Mouse (Mus musculus) MEL (cell line): Measurements from ENCODE around the gene Slc29a4. TPM values are rescaled to one million over a fixed set of nuclear protein-coding genes. Genes with fewer than 3 reads are reported as not detected.

Experiments
- DNase-seq: peaks from one replicate; pipeline ENCODE4 v3.0.0; 2011; ENCODE audit warnings: low read depth, low spot score
- H3K27ac ChIP-seq: 2 replicates; pipeline ENCODE4 v1.5.1; 2012; ENCODE audit warnings: low read depth, mild to moderate bottlenecking, control low read depth, low read length, moderate library complexity; ENCODE audit not compliant: control insufficient read depth
- H3K27me3 ChIP-seq, 2 experiments: fragments of 150-350 bp in 1 of 2; sonication (generic) in 1 of 2; 2 replicates each; pipeline ENCODE4 v1.6.1; 2012; ENCODE audit warnings: low read length in 2 of 2, mild to moderate bottlenecking in 2 of 2, improper control_type of control experiment in 1 of 2, moderate library complexity in 1 of 2; ENCODE audit not compliant: insufficient read depth in 2 of 2, control insufficient read depth in 1 of 2
- H3K36me3 ChIP-seq, 2 experiments: 2 replicates each; pipeline ENCODE4 v1.6.1; 2012 to 2014; ENCODE audit warnings: low read length in 2 of 2, improper control_type of control experiment in 1 of 2, inconsistent platforms in 1 of 2, mild to moderate bottlenecking in 1 of 2; ENCODE audit not compliant: insufficient read depth in 2 of 2, control insufficient read depth in 1 of 2
- H3K4me1 ChIP-seq, 2 experiments: fragments of 150-350 bp in 1 of 2; sonication (generic) in 1 of 2; 2 replicates each; pipeline ENCODE4 v1.6.1; 2012; ENCODE audit warnings: low read length in 2 of 2, improper control_type of control experiment in 1 of 2, mild to moderate bottlenecking in 1 of 2; ENCODE audit not compliant: insufficient read depth in 2 of 2, control insufficient read depth in 1 of 2
- H3K4me3 ChIP-seq, 2 experiments: fragments of 150-350 bp in 1 of 2; sonication (generic) in 1 of 2; 2 replicates each; pipeline ENCODE4 v1.5.1; 2012; ENCODE audit warnings: low read depth in 2 of 2, low read length in 2 of 2, mild to moderate bottlenecking in 2 of 2, moderate library complexity in 2 of 2, control low read depth in 1 of 2, improper control_type of control experiment in 1 of 2; ENCODE audit not compliant: control insufficient read depth in 1 of 2, insufficient read depth in 1 of 2
- H3K79me2 ChIP-seq: 2 replicates; pipeline ENCODE4 v1.6.1; 2012; ENCODE audit warnings: mild to moderate bottlenecking, low read length, moderate library complexity; ENCODE audit not compliant: control insufficient read depth, poor library complexity, insufficient read depth
- H3K9ac ChIP-seq: 2 replicates; pipeline ENCODE4 v1.6.1; 2012; ENCODE audit warnings: low read depth, mild to moderate bottlenecking, control low read depth, low read length, moderate library complexity; ENCODE audit not compliant: control insufficient read depth, poor library complexity, severe bottlenecking
- H3K9me3 ChIP-seq: fragments of 150-350 bp; sonication (generic); replicated peaks from 2 replicates; pipeline ENCODE4 v1.6.1; 2012; ENCODE audit warnings: mild to moderate bottlenecking, low read length, improper control_type of control experiment, moderate library complexity; ENCODE audit not compliant: insufficient read depth
- BHLHE40 ChIP-seq: IDR thresholded peaks from 2 replicates; pipeline ENCODE4 v1.6.1; 2012; ENCODE audit warnings: low read depth, mild to moderate bottlenecking, inconsistent platforms, low read length, improper control_type of control experiment, borderline replicate concordance
- CHD1 ChIP-seq: IDR thresholded peaks from 2 replicates; pipeline ENCODE4 v1.6.1; 2012; ENCODE audit warnings: low read depth, mild to moderate bottlenecking, inconsistent platforms, low read length, improper control_type of control experiment
- CTCF ChIP-seq, 3 experiments: IDR thresholded peaks in 2 of 3; conservative IDR thresholded peaks in 1 of 3; 2 replicates each; pipeline ENCODE4 v1.5.1; 2011 to 2012; ENCODE audit warnings: low read length in 3 of 3, low read depth in 2 of 3, mild to moderate bottlenecking in 2 of 3, improper control_type of control experiment in 1 of 3, inconsistent platforms in 1 of 3, mixed read lengths in 1 of 3, moderate library complexity in 1 of 3; ENCODE audit not compliant: control insufficient read depth in 1 of 3, insufficient read depth in 1 of 3, poor library complexity in 1 of 3, severe bottlenecking in 1 of 3
- E2F4 ChIP-seq: IDR thresholded peaks from 2 replicates; pipeline ENCODE4 v1.6.1; 2011; ENCODE audit warnings: low read depth, low read length, improper control_type of control experiment, borderline replicate concordance
- ELF1 ChIP-seq: IDR thresholded peaks from 2 replicates; pipeline ENCODE4 v1.6.1; 2014; ENCODE audit warnings: low read depth, mild to moderate bottlenecking, inconsistent platforms, low read length, improper control_type of control experiment, moderate library complexity
- EP300 ChIP-seq, 2 experiments: IDR thresholded peaks; 2 replicates each; pipeline ENCODE4 v1.6.1; 2011; ENCODE audit warnings: improper control_type of control experiment in 2 of 2, low read length in 2 of 2, low read depth in 1 of 2, mild to moderate bottlenecking in 1 of 2
- GABPA ChIP-seq: IDR thresholded peaks from 2 replicates; pipeline ENCODE4 v1.6.1; 2012; ENCODE audit warnings: low read depth, mild to moderate bottlenecking, inconsistent platforms, low read length, improper control_type of control experiment, moderate library complexity
- GATA1 ChIP-seq: IDR thresholded peaks from 2 replicates; pipeline ENCODE4 v1.6.1; 2011; ENCODE audit warnings: low read depth, low read length, improper control_type of control experiment
- MAFK ChIP-seq: IDR thresholded peaks from 2 replicates; pipeline ENCODE4 v1.6.1; 2011; ENCODE audit warnings: low read depth, mild to moderate bottlenecking, low read length, improper control_type of control experiment, borderline replicate concordance
- MAZ ChIP-seq: IDR thresholded peaks from 2 replicates; pipeline ENCODE4 v1.6.1; 2012; ENCODE audit warnings: low read depth, mild to moderate bottlenecking, inconsistent platforms, low read length, improper control_type of control experiment
- MYB ChIP-seq: IDR thresholded peaks from 2 replicates; pipeline ENCODE4 v1.6.1; 2011; ENCODE audit warnings: mild to moderate bottlenecking, low read depth, low read length, improper control_type of control experiment
- MYC ChIP-seq: IDR thresholded peaks from 2 replicates; pipeline ENCODE4 v1.6.1; 2011; ENCODE audit warnings: low read depth, mild to moderate bottlenecking, low read length, improper control_type of control experiment, moderate library complexity
- NELFE ChIP-seq: IDR thresholded peaks from 2 replicates; pipeline ENCODE4 v1.6.1; 2011; ENCODE audit warnings: low read depth, low read length, improper control_type of control experiment
- NRF1 ChIP-seq: IDR thresholded peaks from 2 replicates; pipeline ENCODE4 v1.6.1; 2014; ENCODE audit warnings: low read depth, mild to moderate bottlenecking, inconsistent platforms, low read length, improper control_type of control experiment, moderate library complexity; ENCODE audit not compliant: poor library complexity, insufficient read depth, severe bottlenecking
- POLR2A ChIP-seq, 2 experiments: IDR thresholded peaks; 2 replicates each; pipeline ENCODE4 v1.6.1; 2011 to 2012; ENCODE audit warnings: low read length in 2 of 2, mild to moderate bottlenecking in 2 of 2, control low read depth in 1 of 2, improper control_type of control experiment in 1 of 2, low read depth in 1 of 2, moderate library complexity in 1 of 2; ENCODE audit not compliant: control insufficient read depth in 1 of 2, insufficient read depth in 1 of 2, poor library complexity in 1 of 2
- POLR2AphosphoS2 ChIP-seq: IDR thresholded peaks from 2 replicates; pipeline ENCODE4 v1.6.1; 2011; ENCODE audit warnings: low read length, improper control_type of control experiment
- RAD21 ChIP-seq: IDR thresholded peaks from 2 replicates; pipeline ENCODE4 v1.6.1; 2011; ENCODE audit warnings: mild to moderate bottlenecking, low read depth, low read length, improper control_type of control experiment
- RCOR1 ChIP-seq: IDR thresholded peaks from 2 replicates; pipeline ENCODE4 v1.6.1; 2012; ENCODE audit warnings: low read depth, mild to moderate bottlenecking, inconsistent platforms, low read length, improper control_type of control experiment
- SIN3A ChIP-seq: IDR thresholded peaks from 2 replicates; pipeline ENCODE4 v1.6.1; 2012; ENCODE audit warnings: low read length, improper control_type of control experiment, inconsistent platforms
- SMC3 ChIP-seq: IDR thresholded peaks from 2 replicates; pipeline ENCODE4 v1.6.1; 2011; ENCODE audit warnings: low read depth, low read length, improper control_type of control experiment
- TAL1 ChIP-seq: IDR thresholded peaks from 2 replicates; pipeline ENCODE4 v1.6.1; 2012; ENCODE audit warnings: mild to moderate bottlenecking, inconsistent platforms, low read length, moderate library complexity, mixed read lengths
- TCF12 ChIP-seq: IDR thresholded peaks from 2 replicates; pipeline ENCODE4 v1.6.1; 2014; ENCODE audit warnings: low read depth, mild to moderate bottlenecking, inconsistent platforms, low read length, improper control_type of control experiment, moderate library complexity
- UBTF ChIP-seq: IDR thresholded peaks from 2 replicates; pipeline ENCODE4 v1.6.1; 2012; ENCODE audit warnings: low read depth, mild to moderate bottlenecking, inconsistent platforms, low read length, improper control_type of control experiment, moderate library complexity, borderline replicate concordance; ENCODE audit not compliant: insufficient read depth
- USF2 ChIP-seq, 2 experiments: IDR thresholded peaks; 2 replicates each; pipeline ENCODE4 v1.6.1; 2011 to 2012; ENCODE audit warnings: improper control_type of control experiment in 2 of 2, low read length in 2 of 2, borderline replicate concordance in 1 of 2, inconsistent platforms in 1 of 2, low read depth in 1 of 2, mild to moderate bottlenecking in 1 of 2; ENCODE audit not compliant: insufficient read depth in 1 of 2
- ZC3H11A ChIP-seq: IDR thresholded peaks from 2 replicates; pipeline ENCODE4 v1.6.1; 2012; ENCODE audit warnings: low read depth, mild to moderate bottlenecking, inconsistent platforms, low read length, improper control_type of control experiment
- ZMIZ1 ChIP-seq: IDR thresholded peaks from 2 replicates; pipeline ENCODE4 v1.6.1; 2012; ENCODE audit warnings: low read depth, mild to moderate bottlenecking, inconsistent platforms, low read length, improper control_type of control experiment, moderate library complexity
- ZNF384 ChIP-seq: IDR thresholded peaks from 2 replicates; pipeline ENCODE4 v1.6.1; 2012; ENCODE audit warnings: low read depth, mild to moderate bottlenecking, inconsistent platforms, low read length, improper control_type of control experiment
- polyA plus RNA-seq, 2 experiments: library from polyadenylated mRNA; stranded (reverse) in 1 of 2; unstranded in 1 of 2; fragments of >175 nt in 1 of 2; fragments of >200 nt in 1 of 2; gene quantifications; 2 replicates each; pipeline versions ENCODE4 v1.2.1 to v1.2.4; 2012; ENCODE audit warnings: low replicate concordance in 2 of 2, low read depth in 1 of 2; ENCODE audit not compliant: insufficient read length in 2 of 2, insufficient read depth in 1 of 2, missing spikeins in 1 of 2
- total RNA-seq: library from RNA; depleted of rRNA; stranded (reverse); fragments of 300-350 nt; gene quantifications from 2 replicates; pipeline ENCODE4 v1.2.3, GENCODE M21; 2012

The Slc29a4 gene
- total and polyA plus RNA-seq, 3 experiments = not detected

- TF ChIP-seq USF2 (IDR thresholded peaks at IDR 0.05; ENCODE audit: borderline replicate concordance in 1 of 2, insufficient read depth in 1 of 2, low read depth in 1 of 2, low read length in 2 of 2) (0 out of 4 replicates have a peak, but pooled peaks of 1 of the 2 experiments have one; percentile 25), ZC3H11A (no peak), UBTF (no peak), SMC3 (no peak), GATA1 (peak; percentile 67), POLR2A (IDR thresholded peaks at IDR 0.05; ENCODE audit: control insufficient read depth in 1 of 2, insufficient read depth in 1 of 2, low read depth in 1 of 2, low read length in 2 of 2, poor library complexity in 1 of 2) (peak; percentile 46 to 48; a peak in 1 of 4 replicates), RCOR1 (0 out of 2 replicates have a peak, but pooled peaks have one; percentile 35), POLR2AphosphoS2 (no peak), EP300 (IDR thresholded peaks at IDR 0.05; ENCODE audit: low read depth in 1 of 2, low read length in 2 of 2) (peak in 1 of 2 experiments; percentile 48; a peak in 1 of 4 replicates), ZMIZ1 (peak; percentile 40; the same call in 1 of the 2 replicates), MYB (no peak), NRF1 (no peak), RAD21 (no peak), BHLHE40 (peak; percentile 20; the same call in 1 of the 2 replicates), MYC (no peak), TCF12 (peak; percentile 47; the same call in 1 of the 2 replicates), GABPA (no peak), CHD1 (no peak), NELFE (no peak), ELF1 (peak; percentile 79), MAFK (no peak), CTCF (IDR thresholded peaks at IDR 0.05 in 2 of 3, conservative IDR thresholded peaks at IDR 0.05 in 1 of 3; ENCODE audit: control insufficient read depth in 1 of 3, insufficient read depth in 1 of 3, low read depth in 2 of 3, low read length in 3 of 3, poor library complexity in 1 of 3, severe bottlenecking in 1 of 3) (no peak)
Measured at GRCm38 (mm10) chr5:142750173-142750572, 57.9 kb downstream of the Slc29a4 start (continued).

GRCm38 (mm10) chr5:142752241-142752640, 59.9 kb downstream of the Slc29a4 start:
- DNase-seq = no peak
- H3K4me1 ChIP-seq = peaks cover 0 to 15% of the 10 kb centered on the region in 2 experiments; a peak in 2 of 4 replicates
- no peak for TF ChIP-seq ZMIZ1
- TF ChIP-seq E2F4 = no peak
- no peak for TF ChIP-seq CTCF (IDR thresholded peaks at IDR 0.05 in 2 of 3, conservative IDR thresholded peaks at IDR 0.05 in 1 of 3; ENCODE audit: control insufficient read depth in 1 of 3, insufficient read depth in 1 of 3, low read depth in 2 of 3, low read length in 3 of 3, poor library complexity in 1 of 3, severe bottlenecking in 1 of 3)
- no peak for TF ChIP-seq CHD1
- no peak for TF ChIP-seq GABPA
- TF ChIP-seq MAZ = no peak
- no peak for TF ChIP-seq MYB
- TF ChIP-seq TAL1 = no peak
- TF ChIP-seq USF2 (IDR thresholded peaks at IDR 0.05; ENCODE audit: borderline replicate concordance in 1 of 2, insufficient read depth in 1 of 2, low read depth in 1 of 2, low read length in 2 of 2) = no peak
- no peak for TF ChIP-seq ZNF384
- no peak for TF ChIP-seq GATA1
- TF ChIP-seq ELF1 = no peak
- TF ChIP-seq SIN3A = no peak
- H3K27ac ChIP-seq = no peak overlapping the region
- H3K79me2 ChIP-seq = no peaks in the 10 kb centered on the region
- H3K9ac ChIP-seq = no peak overlapping the region
- peaks cover 0 to 6% of the 10 kb centered on the region in 2 experiments; a peak in 2 of 4 replicates for H3K36me3 ChIP-seq
- H3K4me3 ChIP-seq = no peak overlapping the region
- H3K27me3 ChIP-seq = no peaks in the 10 kb centered on the region
- no peaks in the 10 kb centered on the region for H3K9me3 ChIP-seq
